Mouse (Mus musculus) right cerebral cortex, adult 2 months (tissue): ENCODE measurements around the gene Gm9922.

Experiments
- DNase-seq, 2 experiments: peaks; one replicate each; pipeline ENCODE4 v3.0.0; 2021 to 2022; ENCODE audit warnings: low spot score in 2 of 2

Gene Gm9922

DNA sequence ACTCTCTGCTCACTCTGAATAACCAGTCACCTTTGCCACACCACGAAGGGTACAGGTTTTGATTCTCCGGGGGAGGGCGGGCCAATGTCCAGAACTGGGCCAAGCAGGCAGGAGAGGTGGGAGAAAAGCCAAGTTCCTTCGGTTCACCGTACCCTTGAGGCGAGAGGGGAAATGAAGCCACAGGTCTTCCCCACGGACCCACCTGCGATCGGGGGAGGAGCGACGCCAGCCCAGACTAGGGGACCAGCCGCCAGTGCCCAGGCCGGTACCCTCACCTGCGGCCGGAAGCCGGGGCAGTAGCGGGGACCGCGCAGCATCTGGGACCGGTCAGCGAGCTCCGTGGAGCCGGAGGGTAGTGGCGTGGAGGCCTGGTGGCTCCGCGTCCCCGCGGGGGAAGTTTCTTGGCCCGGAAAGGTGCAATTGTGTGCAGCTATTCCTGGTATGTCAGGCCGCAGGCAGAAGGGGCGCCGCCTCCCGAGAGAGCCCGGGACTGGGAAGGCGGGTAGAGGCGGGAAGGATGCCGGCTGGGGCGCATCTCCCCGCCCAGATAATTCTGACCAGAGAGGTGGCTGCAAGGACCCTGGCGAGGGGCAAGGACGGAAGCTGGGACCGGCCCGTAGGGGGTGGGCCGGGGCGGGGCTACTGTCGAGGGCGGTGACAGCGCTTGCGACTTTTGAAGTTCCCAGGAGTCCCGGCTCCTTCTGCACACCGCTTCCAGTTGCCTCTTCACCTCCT, at the start of gene Gm9922, which contains the start of gene Lmo7:
TSS of gene Gm9922 (minus strand) at position 578 of the 735 bp plus-strand sequence.
TSS of gene Lmo7 (plus strand) at position 721 of the 735 bp plus-strand sequence.
- DNase-seq, result peak; percentile 9 to 16

DNA sequence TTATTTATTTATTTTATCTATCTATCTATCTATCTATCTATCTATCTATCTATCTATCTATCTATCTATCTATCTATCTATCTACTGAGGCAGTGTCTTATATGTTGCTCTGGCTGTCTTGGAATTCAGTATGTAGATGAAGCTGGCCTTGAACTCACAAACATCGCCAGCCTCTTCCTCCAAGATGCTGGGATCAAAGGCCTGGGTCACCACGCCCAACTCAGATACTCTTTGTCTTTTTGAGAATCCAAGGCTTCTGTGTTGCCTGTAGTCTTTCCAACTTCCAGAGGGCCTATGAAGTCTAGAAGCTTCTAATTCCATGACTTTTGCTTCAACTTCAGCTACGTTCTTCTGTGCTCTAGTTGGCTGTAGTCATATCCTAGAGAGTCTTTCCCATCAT, 48.8 kb upstream of the Gm9922 start:
- DNase-seq, result no peak

DNA sequence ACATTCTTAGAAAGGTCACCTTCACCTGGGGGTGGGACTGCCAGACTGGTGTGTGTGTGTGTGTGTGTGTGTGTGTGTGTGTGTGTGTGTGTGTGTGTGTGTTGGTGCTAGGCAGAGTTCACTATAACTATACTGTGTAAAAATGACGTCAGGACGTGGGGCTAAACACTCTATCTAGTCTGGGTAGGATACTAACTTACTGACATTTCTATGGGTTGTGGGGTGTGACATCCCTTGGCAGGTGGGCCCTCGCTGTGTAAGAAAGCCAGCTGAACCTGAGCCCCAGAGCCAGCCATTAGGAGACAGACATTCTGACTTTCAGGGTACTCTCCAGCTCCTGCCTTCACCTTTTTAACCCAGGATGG, 47.5 kb upstream of the Gm9922 start:
- no peak for DNase-seq

DNA sequence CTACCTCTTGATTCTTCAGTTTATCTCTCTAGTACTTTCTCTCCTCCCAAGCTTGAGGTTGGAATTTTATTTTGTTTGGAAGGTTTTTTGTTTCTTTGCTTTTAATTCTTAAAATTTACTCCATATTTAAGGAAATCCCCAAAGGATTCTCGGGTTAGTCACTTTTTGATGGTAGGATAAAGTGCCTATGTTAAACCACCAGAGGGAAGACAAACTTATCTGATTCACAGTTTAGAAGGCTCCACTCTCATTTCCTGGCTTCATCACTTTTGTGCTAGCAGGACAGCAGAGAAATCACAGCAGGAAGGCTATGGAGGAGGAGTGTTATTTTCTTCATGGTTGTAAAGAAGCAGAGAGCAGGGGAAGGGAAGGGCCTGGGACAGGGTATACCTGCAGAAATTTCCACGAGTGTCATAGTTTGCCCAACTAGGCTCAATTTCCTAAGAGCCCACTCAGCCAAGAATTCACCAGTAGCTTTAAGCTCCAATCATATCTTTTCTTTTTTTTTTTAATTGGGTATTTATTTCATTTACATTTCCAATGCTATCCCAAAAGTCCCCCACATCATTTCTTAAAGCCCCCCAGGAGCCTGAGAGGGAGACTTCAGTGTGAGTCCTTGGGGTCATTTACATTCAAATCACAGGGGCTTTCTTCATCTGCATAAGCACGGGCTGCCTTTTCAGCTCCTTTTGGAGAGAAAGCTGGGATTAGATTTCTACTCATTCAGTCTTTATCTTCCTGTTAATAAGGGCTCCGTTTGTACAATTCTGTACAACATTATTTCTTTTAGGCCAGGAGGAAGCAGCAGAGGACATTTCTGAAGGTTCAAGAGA, 46.9 kb upstream of the Gm9922 start:
- DNase-seq, result no peak

DNA sequence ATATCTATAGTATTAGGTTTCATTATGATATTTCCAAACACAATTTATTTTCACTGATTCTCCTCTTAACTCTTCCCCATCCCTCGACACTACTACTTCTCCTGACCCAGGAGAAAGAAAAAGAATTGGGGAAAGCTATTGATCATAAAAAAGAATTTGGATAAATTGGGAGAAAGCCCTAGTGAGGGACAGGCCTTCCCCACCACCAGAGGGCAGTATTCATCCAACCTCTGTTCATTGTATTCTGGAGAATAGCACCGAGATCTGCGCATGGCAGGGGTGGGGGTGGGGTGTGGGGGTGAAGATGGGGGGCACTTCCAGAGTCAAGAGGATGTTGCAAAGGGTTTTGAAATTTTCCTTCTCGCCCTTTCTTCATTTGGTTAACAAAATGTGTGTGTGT, 45.0 kb upstream of the Gm9922 start:
- peak; percentile 35 to 37 for DNase-seq

DNA sequence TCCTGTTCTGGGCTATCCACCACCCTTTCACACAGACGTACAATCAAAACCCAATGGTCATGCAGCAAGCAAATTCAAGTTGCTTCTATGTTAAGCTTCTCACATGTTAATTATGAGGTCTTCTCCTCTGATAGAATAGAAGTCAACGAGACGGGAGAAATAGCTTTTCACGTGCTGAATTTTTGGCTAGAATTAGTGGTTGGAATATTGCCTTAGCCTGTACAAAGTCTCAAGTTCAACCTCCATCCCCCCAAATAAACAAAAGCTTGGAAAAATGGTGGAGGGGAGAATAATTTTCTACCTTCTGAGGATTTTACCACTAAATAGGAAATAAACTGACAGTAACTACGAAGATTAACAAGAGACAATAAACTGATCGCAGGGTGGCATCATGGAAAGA, 42.1 kb upstream of the Gm9922 start:
- DNase-seq, result no peak

DNA sequence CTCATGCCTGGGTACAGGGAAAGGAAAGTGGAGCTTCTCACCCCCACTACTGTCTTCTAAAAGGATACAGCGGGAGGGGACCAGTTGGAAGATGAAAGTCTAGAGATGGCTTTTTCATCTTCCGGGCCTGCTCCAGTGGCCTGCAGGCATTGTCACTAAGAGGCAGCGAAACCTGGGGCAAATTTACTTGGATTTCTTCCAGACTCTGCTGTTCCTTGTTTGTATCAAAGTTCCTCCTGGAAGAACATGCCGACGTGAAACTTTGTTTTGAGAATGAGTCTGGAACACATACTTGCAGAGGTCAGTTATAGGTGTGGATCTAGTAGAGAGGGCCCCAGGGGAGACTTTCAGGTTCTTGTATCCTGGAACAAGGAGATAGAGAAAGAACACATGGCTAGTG, 41.7 kb upstream of the Gm9922 start:
- DNase-seq, result no peak

DNA sequence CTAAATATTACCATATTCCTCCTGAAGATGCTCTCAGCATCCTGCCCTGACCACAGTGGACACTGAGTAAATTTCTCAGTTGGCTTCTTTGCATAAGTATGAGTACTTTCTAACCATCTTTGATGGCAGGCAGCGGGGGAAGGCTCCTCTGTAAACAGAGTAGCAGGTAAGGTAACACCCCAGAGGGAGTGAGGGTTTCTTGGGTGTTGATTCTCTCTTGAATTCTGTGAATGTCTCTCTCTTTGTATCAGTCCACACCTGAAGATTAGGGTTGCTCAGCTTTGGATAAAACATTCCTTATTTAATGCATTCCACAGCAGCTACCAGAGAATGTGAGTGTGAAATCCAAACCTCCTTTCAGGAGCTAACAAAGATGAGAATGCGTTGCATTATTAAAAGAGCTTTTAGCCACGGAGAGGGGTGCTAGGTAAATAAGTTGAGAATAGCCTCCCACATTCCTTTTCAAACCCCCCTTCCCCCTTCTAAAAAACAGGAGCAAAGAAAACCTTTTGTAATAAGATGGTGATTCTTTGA, 34.2 kb upstream of the Gm9922 start:
- DNase-seq, result no peak

DNA sequence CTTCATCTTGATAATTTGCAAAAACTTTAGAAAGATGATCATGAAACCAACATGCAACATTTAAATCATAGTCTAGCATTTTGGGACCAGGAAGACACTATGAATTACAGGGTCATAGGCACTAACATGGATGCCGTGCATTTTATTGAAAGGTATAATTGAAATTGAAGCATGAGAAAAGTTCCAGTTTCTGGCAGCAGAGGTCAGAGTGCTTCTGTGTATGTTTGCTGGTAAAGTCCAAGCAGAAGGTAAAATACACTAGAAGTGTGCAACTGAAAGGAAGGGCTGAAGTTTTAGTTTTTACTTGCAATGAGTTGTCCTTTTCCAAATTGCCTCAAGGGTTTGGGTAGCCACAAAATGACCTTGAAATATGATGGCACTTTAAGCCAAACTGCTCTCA, 32.7 kb upstream of the Gm9922 start:
- no peak for DNase-seq

DNA sequence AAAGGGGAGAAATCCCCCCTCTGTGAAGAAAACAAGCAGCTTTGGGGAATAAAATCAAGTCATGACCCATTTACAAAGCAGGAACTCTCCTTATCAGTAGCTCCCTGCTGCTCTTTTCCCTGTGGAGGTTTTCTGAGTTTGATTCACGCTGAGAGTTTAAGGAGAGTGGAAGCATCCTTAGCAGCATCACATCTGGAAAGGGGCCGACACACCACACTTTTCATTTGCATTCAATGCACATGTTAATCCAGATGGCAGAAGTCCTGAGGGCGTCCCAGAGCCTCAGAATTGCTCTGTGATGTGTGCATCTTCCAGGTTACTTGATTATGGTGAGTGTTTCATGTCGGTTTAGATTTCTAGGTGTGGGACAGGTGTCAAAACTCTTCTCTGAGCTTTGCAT, 25.8 kb upstream of the Gm9922 start:
- no peak for DNase-seq

DNA sequence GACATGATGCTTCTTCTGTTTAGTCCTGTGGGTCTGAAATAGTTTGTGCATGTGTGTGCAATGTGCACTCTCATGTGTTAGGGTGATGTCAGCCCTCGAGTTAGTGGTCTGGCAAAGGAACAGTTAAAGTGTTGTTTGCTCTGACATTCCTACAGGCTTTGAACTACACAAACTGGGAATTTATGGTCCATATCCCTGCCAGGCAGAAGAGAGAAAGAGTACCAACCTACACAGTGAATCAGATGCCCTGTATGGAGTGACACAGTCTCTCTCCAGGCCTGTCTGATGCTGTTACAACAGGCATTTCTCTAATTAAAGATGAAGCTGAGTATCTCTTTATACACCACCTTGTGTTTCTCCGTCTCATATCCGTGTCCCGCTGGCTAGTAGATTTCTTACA, 21.3 kb upstream of the Gm9922 start:
- DNase-seq, result no peak

DNA sequence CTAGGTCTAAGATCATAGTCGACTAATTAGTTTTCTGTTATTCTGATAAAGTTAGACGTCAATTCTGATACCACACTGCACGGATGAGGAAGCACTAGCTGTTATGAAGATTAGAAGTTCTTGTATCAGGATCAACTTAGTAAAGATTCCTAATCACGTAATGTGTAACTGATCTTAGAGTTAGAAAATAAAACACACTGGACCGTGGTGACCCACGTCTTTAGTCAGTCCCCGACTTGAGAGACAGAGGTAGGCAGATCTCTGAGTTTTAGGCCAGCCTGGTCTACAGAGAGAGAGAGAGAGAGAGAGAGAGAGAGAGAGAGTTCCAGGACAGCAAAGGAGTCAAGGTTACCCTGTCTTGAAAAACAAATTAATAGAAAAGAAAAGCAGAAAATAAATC, 18.8 kb upstream of the Gm9922 start:
- no peak for DNase-seq

DNA sequence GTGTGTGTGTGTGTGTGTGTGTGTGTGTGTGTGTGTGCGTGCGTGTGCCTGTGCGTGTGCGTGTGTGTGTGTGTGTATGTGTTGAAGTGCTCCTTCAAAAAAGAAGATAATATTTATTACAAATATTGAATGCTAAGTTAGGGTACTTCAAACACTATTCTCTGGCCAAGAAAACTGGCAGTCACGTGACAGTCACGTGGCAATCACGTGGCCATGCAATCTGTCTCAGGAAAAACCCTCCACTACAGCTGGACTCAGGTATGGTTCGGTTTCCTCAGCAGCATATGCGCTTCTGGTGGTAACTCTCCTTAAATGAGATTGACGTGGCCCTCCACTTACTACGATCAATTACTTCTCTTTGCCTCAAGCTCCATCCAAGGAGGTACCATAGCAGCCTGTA, 18.2 kb upstream of the Gm9922 start:
- DNase-seq, result no peak

DNA sequence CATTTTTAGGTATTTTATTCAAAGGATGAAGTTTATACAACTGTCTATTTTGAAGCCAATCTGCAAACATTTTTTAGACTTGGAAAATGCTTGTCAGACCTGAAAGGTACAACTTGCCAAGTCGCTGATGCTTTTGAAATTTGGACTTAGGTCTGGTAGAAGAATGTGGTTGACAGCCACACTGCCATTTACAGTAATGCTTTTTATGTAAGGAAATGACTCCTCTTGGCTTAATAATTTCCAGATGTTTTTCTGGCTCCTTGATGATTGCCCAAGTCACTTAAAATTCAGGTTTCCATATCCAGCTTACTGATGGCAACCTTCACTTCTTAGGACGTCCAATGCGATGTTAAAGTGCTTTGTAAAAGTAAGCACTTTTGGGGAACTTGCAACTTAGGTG, 17.0 kb upstream of the Gm9922 start:
- DNase-seq, result no peak

DNA sequence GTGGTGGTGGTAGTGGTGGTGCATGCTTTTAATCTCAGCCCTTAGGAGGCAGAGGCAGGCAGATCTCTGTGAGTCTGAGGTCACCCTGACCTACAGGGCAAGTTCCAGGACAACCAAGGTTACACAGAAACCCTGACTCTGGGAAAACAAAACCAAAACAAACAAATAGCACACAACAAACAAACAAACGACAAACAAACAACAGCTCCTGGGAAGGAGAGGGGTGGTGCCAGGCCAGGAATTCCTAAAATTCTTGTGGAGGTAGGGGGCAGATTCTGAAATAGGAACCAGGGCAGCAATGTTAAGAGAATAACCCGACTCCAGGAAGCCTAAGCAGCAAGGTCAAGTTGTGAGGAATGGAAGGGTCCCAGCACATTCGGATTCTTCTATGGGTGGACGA, 7.9 kb upstream of the Gm9922 start:
- DNase-seq, result no peak

DNA sequence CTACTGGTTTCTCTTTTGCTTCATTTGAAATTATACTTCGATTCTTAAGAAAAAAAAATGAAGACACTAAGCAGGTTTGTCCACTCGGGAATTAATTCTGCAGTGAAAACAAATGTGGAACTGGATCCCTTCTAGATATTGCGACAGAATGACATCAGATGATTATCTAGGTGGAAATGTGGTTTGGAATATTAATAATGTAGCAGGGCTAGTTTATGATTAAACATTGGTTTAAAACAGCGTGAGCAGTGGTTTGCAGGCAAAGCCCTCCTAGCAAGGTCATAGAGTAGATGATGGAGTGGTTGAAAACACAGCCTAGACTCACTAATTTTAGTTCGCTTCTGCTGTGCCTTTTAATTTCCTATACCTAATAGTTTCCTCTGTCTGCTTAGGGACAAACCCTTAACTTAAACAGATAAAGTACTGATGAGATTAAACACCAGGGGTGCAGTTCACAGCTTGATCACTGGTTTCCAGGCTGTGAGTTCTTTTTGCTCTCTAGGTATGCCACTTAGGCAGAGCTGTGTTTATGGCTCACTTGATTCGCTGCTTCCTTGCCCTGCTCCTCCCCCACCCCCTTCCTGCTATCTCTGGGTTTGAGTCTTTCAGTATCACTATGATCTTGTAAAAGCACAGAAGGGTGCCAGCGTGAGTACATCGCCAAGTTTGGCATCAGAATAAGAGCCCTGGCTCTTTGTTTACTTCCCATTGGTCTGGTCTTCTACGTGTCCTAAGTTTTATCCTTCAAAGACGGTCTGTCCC, 4.1 kb upstream of the Gm9922 start:
- DNase-seq, result no peak

DNA sequence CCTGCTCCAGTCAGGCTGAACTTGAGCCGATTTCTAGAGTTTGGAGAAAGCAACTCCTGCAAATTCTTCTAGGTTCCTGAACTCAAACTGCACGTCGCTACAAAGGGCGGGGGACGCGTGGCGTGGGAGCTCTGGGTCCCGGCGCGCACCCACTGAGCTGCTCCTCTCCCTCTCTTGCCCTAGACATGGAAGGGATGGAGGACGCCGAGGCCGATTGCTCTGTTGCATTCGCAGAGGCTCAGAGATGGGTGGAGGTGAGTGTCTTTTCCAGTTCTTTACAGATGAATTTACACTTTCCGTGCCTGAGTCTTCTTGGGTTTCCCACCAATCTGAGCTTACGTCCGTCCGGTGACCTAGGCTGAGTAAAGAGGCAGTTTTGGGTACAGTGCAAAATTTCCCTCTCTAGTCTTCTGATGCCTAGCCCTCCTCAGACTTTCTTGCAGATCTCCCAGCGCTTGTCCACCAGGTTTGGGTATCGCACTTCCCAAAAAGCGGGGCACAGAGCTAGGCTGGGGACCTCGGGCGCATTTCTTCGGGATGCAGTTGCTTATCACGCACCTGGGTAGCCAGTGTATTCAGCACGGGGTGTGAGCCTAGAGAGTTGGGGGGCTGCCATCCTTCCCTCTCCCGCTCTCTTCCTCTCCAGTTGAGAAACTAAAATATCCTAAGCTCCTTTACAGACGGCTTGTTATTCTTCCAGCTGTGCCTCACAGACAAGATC, 518 bp upstream of the Gm9922 start:
- peak; percentile 6 to 8 for DNase-seq

DNA sequence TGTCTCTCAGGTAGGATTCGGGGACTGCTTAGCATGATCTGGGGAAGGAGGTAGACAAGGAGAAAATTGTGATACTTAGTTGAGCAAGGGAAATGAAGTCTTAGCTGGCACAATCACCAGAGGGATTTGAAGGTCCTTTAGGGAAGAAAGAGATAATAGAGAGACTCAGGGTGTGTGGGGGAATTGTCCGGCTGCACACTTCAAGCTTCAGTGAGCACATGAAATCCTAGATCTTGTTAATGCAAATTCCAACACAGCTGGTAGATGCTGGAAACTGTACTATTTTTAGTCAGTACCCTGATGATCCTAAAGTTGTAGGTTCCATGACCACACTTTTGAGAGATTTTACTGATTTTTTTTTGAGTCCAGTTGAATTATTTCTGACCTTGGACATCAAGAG, 15.2 kb downstream of the Gm9922 start:
- no peak for DNase-seq

DNA sequence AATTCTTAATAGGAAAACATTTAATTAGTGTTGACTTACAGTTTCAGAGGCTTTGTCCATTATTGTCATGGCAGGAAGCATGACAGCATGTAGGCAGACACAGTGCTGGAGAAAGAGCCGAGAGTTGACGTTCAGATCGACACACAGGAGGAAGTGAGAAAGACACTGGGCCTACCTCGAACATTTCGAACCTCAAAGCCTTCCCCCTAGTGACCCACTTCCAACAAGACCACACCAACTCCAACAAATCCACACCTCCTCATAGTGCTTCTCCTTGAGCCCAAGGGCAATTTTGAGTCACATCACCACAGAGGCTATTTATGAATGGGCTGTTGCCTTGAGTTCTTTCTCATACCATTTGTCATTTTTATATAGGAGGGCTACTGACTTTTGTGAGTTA, 22.5 kb downstream of the Gm9922 start:
- DNase-seq, result no peak

DNA sequence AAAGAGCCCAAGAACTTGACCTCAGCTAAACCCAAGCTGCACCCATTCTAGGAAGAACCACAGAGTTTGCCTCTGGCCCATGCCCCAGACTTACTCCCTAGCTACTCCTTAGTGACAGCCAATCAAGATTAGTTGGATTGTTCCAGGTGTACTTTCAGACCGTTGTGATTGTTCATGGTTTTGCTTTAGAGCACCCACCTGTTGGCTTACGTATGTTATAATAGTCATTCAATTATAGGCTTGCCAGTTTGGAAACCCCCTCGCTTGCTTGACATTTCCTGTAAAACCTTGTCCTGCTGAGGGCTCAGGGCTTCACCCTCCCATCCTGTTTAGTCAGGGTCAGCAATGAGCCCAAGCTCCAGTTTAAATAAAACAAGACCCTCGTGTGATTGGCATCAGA, 25.1 kb downstream of the Gm9922 start:
- no peak for DNase-seq

DNA sequence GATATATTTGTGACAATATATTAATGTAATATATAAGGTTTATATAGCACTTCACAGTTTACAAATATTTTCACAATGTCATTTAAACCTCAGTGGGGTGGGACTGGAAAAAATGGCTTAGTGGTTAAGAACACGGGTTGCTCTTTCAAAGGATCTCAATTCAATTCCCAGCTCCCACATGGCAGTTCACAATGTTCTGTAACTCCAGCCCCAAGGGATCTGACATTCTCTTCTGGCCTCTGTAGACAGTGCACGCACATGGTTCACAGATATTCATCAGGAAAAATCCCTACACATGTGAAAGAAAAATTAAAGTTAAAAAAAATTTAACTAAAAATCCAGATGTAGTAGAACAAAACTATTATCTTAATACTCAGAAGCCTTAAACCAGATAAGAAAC, 41.2 kb downstream of the Gm9922 start:
- no peak for DNase-seq

DNA sequence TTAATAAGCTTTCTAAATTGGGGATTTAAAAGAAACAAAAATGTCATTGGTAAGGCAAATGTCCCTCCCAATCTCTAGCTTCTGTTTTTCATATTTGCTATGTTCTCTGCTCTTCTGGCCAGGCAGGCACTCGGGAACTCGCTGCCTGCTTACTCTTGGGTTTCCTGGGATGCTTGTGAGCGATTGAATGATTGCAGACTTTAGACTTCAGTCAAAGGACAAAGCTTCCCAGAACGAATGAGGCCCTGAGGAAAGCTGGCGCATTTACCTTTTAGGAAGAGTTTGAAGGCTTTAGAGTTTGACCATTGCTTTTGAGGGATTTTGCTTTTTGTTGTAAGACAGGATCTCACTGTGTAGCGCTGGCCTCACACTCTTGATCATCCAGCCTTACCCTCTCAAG, 41.9 kb downstream of the Gm9922 start:
- DNase-seq, result no peak
